Mouse (Mus musculus) stomach, postnatal 0 days (tissue): ENCODE data around the gene Tmem183a.

Experiments
- CTCF ChIP-seq: IDR thresholded peaks from 2 replicates; pipeline ENCODE4 v1.5.1; 2016; ENCODE audit warnings: antibody characterized with exemption, low read depth, mild to moderate bottlenecking, moderate library complexity
- EP300 ChIP-seq: optimal IDR thresholded peaks from 2 replicates; pipeline ENCODE3; 2016; ENCODE audit warnings: antibody characterized with exemption

GRCm38 (mm10) chr1:134341641-134342277 is 20.0 kb downstream of the Tmem183a start:
- no peak for TF ChIP-seq CTCF
- no peak for TF ChIP-seq EP300
